Mouse (Mus musculus): Measurements from ENCODE around the gene Entpd3. TPM values are rescaled to one million over a fixed set of nuclear protein-coding genes. Genes with fewer than 3 reads are reported as not detected.

Gene Entpd3
- total RNA-seq (2015) (0.11 and 0.21 TPM in 2 replicates), total RNA-seq (2017) (0.04 TPM in 1 of 2 replicates, not detected in the other)

DNA sequence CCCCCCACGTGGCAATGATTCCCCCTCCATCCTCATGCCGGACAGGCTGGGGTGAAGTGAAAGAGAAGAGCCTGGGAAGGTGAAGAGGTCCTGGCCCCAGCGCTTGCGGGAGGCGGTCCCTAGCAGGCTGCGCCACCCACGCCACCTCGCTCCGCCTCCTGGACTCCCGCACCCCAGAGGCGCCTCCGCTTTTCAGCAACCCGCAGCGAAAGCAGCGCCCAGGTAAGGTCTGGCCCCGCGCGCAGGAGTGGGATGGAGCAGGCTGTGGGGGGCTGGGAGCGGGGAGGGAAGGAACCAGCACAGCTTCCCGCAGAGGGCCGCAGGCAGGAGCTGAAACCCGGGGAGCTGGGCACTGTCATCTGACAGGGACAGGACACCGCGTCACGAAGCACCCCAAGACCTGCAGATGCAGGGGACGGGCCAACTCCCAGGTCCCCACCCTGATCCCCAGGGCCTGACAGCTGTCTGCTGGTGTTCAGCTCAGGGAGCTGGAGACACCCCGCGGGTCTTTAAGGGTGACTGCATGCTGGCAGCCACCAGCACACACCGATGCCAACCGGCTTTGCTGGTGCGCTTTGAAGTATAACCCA lies at the start of gene Entpd3:
TSS of gene Entpd3 (plus strand) at position 157 of the 590 bp plus-strand sequence.
- ATAC-seq (ENCODE audit: poor library complexity, severe bottlenecking), result peak; percentile 70

DNA sequence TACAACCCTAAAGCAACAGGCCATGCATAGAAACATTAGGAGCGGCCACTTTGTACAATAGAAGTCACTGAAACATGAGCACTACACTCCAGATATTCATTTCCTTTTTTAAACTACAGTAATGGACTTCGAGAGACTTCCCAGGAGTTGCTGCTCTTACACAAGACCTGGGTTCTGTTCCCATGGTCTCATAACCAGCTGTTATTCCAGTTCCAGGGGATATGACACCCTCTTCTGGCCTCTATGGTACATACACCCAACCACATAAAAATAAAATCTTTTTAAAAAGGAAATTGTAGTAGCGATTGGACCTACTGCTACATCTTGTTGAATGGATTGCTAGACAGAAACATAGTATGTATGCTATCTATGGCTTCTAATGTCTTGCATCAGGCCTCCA lies 48.1 kb upstream of the Entpd3 start:
- ATAC-seq (ENCODE audit: poor library complexity, severe bottlenecking), result no peak; the same call in 1 of the 2 replicates

DNA sequence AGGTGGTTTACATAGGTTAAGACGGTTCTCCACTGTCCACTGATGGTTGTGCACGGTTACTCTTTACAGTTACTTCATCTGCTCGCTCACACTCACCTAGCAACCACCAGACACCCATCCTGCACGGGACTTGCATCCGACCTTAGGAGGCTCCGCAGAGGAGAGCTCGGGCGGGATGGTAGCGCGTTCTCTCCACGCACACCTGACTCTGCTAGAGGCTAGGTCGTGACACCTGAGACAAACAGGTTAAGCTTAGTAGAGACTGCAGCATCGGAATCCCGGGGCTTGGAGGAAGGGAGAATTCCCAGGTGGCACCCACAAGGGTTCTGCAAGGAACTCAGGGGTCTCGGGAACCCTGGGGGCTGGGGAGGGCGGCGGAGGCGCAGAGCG lies 47.6 kb upstream of the Entpd3 start, which contains the start of gene Eif1b:
TSS of gene Eif1b (plus strand) at position 223 of the 390 bp plus-strand sequence.
- ATAC-seq (ENCODE audit: poor library complexity, severe bottlenecking), result no peak

DNA sequence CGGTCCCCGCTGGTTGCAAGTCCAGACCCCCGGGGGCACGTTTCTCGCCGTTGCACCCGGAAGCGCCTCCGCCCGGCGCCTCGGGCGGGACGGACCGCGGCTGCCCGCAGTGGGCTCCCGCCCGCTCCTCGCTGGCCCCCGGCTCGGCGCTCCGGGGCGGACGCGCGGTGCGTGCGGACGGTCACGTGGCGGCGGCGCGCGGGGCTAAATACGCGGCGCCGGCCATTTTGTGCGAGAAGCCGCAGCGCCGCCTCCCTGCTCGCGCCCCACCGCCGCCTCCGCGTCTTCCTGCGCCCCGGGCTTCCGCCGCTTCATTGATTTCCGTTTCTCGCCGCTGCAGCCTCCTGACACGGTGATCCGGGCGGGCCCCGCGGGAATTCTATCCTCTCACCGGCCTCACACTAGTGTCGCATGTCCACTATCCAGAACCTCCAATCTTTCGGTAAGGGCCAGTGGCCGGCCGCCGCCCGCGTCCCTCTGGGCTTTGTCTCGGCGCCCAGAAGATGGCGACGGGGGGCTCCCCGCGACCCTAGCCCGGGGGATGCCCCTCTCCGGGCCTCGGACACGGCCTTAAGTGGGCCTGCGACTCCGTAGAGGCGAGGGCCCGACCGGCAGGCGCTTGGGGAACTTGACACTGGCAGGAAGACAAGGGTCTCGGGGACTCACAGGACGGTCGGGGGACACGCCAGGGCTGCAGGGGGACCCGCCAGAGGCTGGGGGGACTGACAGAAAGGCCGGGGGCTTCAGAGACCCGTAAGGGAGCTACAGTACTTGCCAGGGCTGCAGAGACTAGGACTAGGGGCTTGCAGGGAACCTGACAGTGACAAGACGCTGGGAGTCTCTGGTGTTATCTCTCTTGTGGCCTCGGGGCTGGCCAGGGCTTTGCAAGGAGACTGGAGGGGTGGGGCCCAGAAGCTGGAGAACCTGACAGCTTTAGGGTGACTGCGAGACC lies 46.9 kb upstream of the Entpd3 start:
- ATAC-seq (ENCODE audit: poor library complexity, severe bottlenecking), result peak; percentile 77

DNA sequence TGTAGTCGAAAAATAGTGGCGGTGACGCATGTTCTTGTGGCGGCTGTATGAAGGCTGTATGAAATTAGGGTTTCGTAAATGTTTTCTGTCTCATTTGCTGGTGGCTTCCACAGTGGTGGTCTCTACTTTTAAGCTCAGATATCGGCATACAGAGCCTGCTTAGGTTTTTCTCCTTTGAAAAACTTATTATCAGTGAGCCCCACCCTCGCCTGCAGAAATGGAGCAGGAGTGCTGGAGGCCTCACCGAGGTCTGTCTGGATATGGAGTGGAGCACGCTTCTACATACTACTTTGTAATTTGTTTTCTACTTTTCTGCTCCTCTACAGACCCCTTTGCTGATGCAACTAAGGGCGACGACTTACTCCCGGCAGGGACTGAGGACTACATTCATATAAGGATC lies 45.8 kb upstream of the Entpd3 start:
- ATAC-seq (ENCODE audit: poor library complexity, severe bottlenecking), result no peak

DNA sequence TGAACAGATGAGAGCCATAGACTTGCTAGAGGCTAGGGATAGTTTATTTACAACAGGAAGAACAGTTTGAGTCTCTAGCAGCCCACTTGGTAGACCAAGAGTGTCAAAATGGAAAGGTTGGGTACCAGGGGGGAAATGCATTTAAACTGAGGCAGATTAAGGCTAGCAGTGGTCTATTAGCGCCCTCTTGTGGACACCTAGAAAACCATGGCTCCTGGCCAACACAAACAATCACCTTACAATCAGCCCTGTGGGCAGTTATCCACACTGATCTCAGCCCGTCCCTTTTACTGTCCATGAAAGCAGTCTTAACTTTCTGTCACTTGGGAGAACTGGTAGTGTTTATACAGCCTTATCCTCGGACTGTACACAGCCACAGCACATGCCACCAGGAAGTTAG lies 42.9 kb upstream of the Entpd3 start:
- peak; percentile 50 for ATAC-seq (ENCODE audit: poor library complexity, severe bottlenecking)

DNA sequence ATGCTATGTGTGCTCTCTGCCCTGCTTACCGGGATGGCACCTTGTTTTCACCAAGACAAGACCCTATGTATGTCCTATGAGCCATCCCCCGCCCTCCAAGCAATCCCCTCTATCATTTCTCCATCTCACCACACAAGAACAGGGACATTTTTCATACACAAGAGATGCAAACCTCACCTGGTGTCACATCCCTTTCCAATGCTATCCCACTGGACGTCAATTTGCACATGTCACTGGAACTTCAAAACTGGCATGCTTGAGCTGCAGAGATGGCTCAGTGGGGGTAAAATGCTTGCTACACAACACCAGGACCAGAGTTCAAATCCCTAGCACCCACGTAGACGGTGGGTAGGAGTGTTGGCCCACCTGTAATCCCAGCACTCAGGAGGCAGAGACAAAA lies 41.6 kb upstream of the Entpd3 start:
- ATAC-seq (ENCODE audit: poor library complexity, severe bottlenecking), result no peak

DNA sequence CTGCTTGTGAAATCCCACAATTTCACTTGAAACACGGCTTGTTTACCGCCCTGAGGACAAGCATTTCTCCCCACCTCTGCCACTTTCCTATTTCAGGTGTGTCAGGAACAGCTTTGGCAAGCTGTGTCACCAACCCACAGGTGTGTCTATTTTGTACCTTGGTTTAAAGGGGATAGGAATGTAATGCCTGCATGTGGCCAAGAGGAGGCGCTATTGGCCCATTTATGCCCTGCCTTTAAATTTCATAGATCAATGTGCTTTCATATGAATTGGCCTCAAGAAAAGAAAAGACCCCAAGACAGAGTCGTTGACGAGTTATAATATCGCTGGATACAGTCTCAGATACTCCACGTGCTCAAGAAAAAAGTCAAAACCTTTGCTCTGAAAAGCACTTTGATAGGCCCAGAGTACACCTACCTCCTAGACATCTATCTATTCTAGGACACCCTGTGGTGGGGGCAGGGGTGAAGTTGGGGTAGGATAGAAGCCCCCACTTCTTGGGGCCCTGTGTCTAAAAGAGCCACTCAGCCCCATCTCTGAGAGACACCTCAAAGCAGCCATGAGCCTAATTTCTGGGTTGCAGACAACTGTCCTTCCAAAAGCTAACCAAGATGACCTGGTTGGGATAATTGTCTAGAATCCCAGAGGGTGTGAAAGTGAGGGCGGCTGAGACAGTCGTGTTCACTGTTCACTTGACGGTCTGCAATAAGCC lies 38.3 kb upstream of the Entpd3 start:
- peak; percentile 42; the same call in 1 of the 2 replicates for ATAC-seq (ENCODE audit: poor library complexity, severe bottlenecking)

DNA sequence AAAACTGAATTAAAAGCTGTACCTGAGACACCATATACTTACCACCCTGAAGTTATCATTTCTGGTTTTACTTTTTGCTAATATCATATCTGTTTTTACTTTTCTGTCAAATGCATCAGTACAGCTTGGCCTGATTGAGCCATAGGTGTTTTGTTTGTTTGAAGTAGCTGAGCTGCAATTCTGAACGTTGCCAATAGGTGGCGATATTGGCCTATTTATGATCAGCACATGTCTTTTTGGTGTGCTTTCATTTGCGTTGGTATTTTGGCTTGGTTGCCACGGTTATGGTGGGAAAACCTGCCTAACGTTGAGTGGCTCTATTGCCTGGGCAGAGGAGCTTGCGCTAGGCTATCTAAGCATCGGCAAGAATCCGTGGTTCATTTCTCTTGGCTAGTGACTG lies 37.6 kb upstream of the Entpd3 start:
- ATAC-seq (ENCODE audit: poor library complexity, severe bottlenecking), result peak; percentile 82

DNA sequence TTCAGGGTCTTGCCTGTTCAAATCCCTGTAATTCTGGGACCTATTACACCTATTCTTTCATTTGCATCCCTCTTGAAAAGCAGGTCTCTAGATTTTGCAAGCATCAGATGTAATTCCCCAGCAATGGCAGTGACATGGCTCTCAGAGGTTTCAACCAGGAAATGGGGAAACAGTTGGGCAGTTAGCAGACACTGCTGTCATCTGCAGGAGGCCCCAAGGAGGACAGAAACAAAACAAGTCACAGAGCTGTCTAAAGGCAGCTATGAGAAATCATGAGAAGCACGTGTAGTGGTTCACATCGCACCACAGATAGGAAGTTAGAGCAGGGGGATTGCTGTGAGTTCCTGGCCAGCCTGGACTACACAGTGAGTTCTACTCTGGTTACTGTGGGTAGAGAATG lies 35.2 kb upstream of the Entpd3 start:
- peak; percentile 64 for ATAC-seq (ENCODE audit: poor library complexity, severe bottlenecking)

DNA sequence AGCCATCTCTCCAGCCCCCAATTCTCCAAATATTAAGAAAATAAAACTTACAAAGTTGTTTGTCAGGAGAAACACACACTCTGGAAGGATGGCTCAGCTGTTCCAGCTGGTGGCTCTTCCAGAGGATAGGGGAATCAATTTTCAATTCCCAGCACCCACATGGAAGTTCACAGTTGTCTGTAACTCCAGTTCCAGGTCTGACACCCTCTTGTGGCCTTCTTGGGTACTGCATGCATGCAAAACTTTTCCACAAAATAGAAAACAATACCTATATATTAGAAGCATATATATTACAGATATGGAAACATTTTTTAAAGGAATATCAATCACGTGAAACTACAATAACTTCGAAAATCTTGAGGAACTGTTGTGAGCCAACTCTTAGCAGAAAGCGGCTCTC lies 27.8 kb upstream of the Entpd3 start:
- 0 out of 2 replicates have a peak, but pooled peaks have one; percentile 56 for ATAC-seq (ENCODE audit: poor library complexity, severe bottlenecking)

DNA sequence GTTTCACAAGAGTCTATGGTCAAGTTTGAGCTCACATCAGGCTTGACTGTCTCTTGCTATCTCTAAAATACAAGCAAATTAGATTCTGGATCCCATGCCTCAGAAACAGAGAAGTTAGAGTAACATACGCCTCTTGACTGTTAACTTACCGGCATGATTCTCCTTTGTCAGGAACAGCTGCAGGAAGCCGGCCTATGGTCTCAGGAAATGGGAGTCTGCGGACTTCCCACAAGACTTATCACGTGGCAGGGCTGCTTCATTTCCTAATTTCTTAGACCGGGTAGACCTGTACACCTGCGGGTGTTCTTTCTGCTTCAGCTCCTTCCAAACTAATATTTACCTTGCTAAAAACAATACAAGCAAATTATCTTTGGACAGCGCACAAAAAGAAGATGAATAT lies 22.9 kb upstream of the Entpd3 start:
- ATAC-seq (ENCODE audit: poor library complexity, severe bottlenecking), result no peak

DNA sequence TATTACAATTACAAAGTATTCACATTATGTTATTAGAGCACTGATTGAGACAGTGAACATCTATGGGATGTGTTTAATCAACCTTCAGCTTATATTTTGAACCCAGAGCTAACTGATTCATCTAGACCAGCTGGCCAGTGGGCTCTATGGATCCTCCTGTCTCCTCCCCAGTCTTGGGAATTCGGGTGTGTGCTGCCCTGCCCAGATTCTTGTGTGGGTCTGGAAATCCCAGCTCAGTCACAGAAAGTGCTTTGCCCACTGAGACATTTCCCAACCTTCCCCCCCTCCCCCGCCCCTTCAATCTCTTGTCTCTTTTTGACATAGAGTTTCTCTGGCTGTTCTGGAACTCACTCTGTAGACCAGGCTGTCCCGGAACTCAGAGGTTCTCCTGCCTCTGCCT lies 20.7 kb upstream of the Entpd3 start:
- no peak for ATAC-seq (ENCODE audit: poor library complexity, severe bottlenecking)

DNA sequence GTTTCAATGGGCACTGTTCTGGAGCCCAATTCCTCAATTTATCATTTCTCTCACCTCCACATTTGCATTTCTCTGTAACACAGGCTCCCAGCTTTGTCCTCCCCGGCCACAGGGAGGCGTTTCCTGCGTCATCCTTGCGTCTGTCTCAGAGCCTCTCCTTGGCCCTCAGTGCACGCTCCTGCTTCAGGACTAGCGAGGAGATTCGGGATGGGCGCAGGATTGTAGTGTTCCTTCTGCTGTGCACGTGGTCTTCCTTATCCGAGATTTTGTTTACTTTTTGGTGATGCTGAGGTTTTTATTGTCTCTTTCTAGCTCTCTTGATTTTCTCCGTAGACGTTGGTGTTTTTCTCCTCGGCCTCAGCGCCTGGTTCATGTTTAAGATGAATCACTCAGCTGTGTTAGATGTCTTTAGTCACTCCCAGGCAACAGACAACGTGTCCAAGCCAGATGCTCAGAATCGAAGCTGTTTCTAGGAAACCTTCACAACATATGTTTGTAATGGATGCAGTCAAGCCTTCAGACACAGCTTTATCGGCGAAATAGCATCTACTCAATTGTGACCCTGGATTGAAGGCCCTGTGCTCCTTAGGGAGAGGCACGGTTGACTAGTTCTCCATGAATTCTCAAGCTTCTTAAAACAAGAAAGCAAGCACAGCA lies 20.0 kb upstream of the Entpd3 start:
- no peak for ATAC-seq (ENCODE audit: poor library complexity, severe bottlenecking)

DNA sequence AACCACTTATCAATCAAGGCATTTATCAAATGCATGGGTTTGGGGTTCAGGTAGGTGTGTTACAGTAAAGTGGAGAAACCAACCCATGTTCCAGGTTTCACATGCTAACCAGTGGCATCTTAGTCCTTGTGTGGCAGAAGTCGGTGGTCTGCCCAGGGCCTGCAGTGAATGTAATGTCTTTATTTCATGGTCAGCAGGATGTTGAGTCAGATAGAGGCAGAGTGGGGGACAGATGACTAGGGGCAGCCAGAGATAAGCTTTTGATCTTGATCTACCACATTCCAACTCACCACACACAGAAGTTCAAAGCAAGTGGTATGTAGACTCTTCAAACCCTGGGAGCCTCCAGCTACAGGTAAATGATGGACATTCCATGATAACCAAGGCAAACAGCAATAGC lies 18.5 kb upstream of the Entpd3 start:
- ATAC-seq (ENCODE audit: poor library complexity, severe bottlenecking), result no peak

DNA sequence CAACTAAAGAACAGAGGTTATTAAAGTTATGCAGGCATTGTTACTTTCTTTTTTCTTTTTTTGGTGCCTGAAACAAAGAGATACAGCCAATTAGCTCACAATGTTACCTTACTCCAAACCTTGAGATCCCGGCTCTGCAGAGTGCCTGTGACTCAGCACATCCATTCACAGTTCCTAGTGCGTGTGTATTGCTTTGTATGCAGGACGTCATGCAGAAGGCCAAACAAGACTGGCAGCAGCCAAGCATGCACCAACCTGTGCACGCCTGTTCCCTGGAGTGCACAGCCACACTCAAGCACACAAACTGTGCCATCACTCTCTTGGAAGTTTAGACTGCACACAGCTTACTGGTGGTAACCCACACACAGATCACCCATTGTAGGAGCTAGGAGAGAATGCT lies 12.3 kb upstream of the Entpd3 start:
- no peak for ATAC-seq (ENCODE audit: poor library complexity, severe bottlenecking)

DNA sequence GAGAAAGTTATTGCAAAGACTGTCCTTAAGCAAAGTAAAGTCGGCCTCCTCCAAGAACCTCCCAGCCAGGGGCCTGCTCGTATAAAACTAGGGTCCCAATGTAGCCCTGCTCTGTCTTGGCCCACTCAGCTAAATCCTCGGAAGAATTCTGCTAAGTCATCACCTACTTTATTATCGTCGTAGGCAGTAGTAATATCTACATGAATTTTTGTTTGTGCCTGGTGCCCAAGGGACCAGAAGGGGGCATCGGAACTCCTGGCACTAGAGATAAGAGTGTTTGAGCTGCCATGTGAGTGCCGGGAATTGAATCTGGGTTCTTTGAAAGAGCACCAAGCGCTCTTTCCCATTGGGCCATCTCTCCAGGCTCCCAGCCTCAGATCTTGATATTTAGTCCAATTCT lies 11.7 kb upstream of the Entpd3 start:
- no peak for ATAC-seq (ENCODE audit: poor library complexity, severe bottlenecking)

DNA sequence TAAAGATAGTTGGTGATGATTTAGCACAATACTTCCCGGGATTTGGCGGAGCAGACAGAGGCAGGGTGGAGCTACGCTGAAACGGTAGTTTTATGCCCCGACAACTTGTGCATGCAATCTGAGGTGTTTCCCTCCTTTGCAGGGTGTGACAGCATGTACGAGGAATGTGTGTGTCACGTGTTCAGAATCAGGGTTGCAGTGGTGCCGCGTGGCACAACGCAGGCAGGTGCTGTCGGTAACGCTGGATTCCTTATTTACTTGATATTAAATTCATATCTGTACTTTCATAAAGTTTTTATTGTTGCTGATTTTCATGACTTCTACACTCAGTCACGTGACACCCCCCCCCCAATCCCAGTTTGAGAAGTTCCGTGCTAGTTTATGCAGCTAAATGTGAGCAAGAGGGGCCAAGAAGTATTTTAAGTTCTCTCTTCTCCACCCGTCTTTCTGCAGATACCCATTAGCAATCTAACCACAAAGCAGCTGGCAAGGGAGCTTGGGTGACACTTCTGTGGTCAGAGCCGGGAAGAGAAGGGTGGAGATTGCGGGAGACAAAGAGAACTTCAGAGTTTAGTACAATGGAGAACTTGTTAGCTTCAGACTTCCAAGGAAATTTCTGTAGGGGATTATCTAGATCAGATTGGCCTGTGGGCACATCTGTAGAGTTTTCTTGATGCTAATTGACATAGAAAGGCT lies 10.7 kb upstream of the Entpd3 start:
- ATAC-seq (ENCODE audit: poor library complexity, severe bottlenecking), result peak; percentile 41; the same call in 1 of the 2 replicates

DNA sequence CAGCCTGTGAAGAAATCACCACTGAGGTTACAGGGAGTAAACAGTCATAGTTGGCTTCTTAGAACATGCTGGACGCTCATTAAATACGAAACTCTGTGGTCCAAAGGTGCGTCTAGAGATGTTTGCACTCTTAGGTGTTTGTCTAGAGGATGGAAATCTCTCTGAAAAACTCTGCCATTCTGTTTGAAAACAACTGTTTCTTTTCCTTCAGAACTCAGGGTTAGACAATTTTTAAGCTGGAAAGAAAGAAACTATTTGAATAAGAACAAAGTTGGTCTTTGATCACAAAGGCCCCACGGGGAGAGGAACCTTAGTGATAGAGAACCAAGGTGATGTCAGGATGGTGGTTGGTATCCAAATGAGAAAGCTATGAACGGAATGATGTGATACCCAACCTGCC lies 9.1 kb upstream of the Entpd3 start:
- ATAC-seq (ENCODE audit: poor library complexity, severe bottlenecking), result no peak

DNA sequence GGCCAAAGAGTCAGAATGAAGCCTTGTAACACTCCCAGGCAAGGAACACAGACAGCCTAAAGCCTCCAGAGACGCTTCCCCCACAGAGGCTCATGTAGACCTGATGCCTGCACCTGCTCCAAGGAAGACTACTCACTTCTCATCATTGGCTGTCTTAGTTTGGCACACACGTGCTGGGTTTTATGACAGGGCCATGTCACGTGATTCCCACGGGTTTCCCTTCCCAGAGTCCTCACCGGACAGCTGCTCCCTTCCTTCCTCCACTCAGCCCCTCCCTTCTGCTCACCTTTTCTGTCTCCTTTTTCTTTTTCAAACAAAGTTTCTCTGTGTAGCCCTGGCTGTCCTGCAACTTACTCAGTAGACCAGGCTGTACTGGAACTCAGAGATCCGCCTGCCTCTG lies 7.6 kb upstream of the Entpd3 start:
- ATAC-seq (ENCODE audit: poor library complexity, severe bottlenecking), result no peak
